Mouse (Mus musculus): ENCODE data around the gene Atp8a2.
"Not testable (repeated sequence)": the region's sequence is repeated elsewhere in the genome, so short reads cannot be mapped to it uniquely, and the experiment has no call there.

The Atp8a2 gene

GRCm38 (mm10) chr14:60001801-60002200 is 195.2 kb downstream of the Atp8a2 start:
- no peak for DNase-seq

GRCm38 (mm10) chr14:59988860-59989259 is 208.1 kb downstream of the Atp8a2 start:
- DNase-seq, result no peak

- no peak for DNase-seq
These were observed 209.0 kb downstream of the Atp8a2 start for GRCm38 (mm10) chr14:59987975-59988374.

GRCm38 (mm10) chr14:59978007-59978406 is 219.0 kb downstream of the Atp8a2 start:
- no peak for DNase-seq

GRCm38 (mm10) chr14:59971221-59971730 is 225.7 kb downstream of the Atp8a2 start:
- DNase-seq, result no peak

- peak; percentile 11 for DNase-seq
These were observed 227.4 kb downstream of the Atp8a2 start for GRCm38 (mm10) chr14:59969485-59970134.

GRCm38 (mm10) chr14:59967847-59968550 is 229.0 kb downstream of the Atp8a2 start:
- no peak for DNase-seq

GRCm38 (mm10) chr14:59966981-59967380 is 230.0 kb downstream of the Atp8a2 start:
- DNase-seq, result no peak

- no peak for DNase-seq
These were observed 232.4 kb downstream of the Atp8a2 start for GRCm38 (mm10) chr14:59964569-59964968.

- DNase-seq, result no peak
These were observed 236.0 kb downstream of the Atp8a2 start for GRCm38 (mm10) chr14:59960961-59961360.

GRCm38 (mm10) chr14:59960214-59960890 is 236.6 kb downstream of the Atp8a2 start:
- DNase-seq, result no peak

GRCm38 (mm10) chr14:59959723-59960122 is 237.3 kb downstream of the Atp8a2 start:
- peak; percentile 24 for DNase-seq

- DNase-seq, result no peak
These were observed 247.0 kb downstream of the Atp8a2 start for GRCm38 (mm10) chr14:59949983-59950382.

- peak; percentile 76 for DNase-seq
These were observed 253.9 kb downstream of the Atp8a2 start for GRCm38 (mm10) chr14:59942864-59943611.

- no peak for DNase-seq
These were observed 254.8 kb downstream of the Atp8a2 start for GRCm38 (mm10) chr14:59942199-59942598.

GRCm38 (mm10) chr14:59932355-59932754 is 264.6 kb downstream of the Atp8a2 start:
- DNase-seq, result no peak

GRCm38 (mm10) chr14:59931412-59932058 is 265.4 kb downstream of the Atp8a2 start:
- DNase-seq, result no peak

- DNase-seq, result not testable (repeated sequence)
These were observed 267.8 kb downstream of the Atp8a2 start for GRCm38 (mm10) chr14:59929190-59929589.

GRCm38 (mm10) chr14:59928781-59929180 is 268.2 kb downstream of the Atp8a2 start:
- DNase-seq, result no peak

- DNase-seq, result no peak
These were observed 269.2 kb downstream of the Atp8a2 start for GRCm38 (mm10) chr14:59927804-59928203.

GRCm38 (mm10) chr14:59919865-59920264 is 277.1 kb downstream of the Atp8a2 start:
- DNase-seq, result no peak

GRCm38 (mm10) chr14:59903484-59904130 is 293.4 kb downstream of the Atp8a2 start:
- DNase-seq, result no peak

All from kidney, adult 18-20 months (tissue).